ENCODE assay signal across 14 mouse cellular contexts in the genomic region with DNA sequence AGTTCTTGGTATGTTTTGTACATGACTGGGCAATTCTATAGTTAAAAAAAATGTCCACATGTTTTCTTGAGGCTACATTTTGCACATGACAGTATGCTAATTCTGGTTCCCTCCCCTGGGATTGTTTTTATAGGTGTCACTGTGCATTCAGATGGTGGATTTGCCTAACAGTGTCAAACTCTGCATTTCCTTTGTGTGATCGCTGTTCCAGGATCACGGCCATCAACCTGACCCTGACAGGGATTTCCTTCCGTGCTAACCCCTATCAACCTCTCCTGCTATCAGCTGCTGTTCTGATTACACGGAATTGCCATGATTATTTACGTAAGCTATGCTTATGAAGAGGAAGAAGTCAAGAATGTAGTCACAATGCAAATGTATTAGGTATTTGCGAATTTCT.
"Had no signal": no experiment of that assay in that cellular context is flagged by ENCODE, and none has a peak within 500 bp of the region (broad histone marks: within the 10 kb centered on the region; RNA-seq: fewer than 3 reads in every experiment).

No protein-coding gene starts in this region.

- H3K27ac ChIP-seq: liver, embryonic 15.5 days; lung, embryonic 15.5 days; midbrain, embryonic 10.5 days; midbrain, embryonic 12.5 days; midbrain, embryonic 15.5 days; neural tube, embryonic 12.5 days; stomach, embryonic 15.5 days had no signal

- H3K9ac ChIP-seq: liver, embryonic 15.5 days; liver, postnatal 0 days; lung, embryonic 15.5 days; midbrain, embryonic 12.5 days; midbrain, embryonic 15.5 days; neural tube, embryonic 12.5 days; stomach, embryonic 15.5 days had no signal

- H3K36me3 ChIP-seq: liver, embryonic 15.5 days; lung, embryonic 15.5 days; midbrain, embryonic 10.5 days; midbrain, embryonic 12.5 days; midbrain, embryonic 15.5 days; neural tube, embryonic 12.5 days; stomach, embryonic 15.5 days had no signal

- H3K4me3 ChIP-seq: liver, embryonic 15.5 days; lung, embryonic 15.5 days; midbrain, embryonic 10.5 days; midbrain, embryonic 12.5 days; midbrain, embryonic 15.5 days; neural tube, embryonic 12.5 days; stomach, embryonic 15.5 days had no signal

- DNase-seq: liver, postnatal 0 days; lung, postnatal 14 days; lung, postnatal 4 days; right cerebral cortex, postnatal 14 days; thymus, adult 18-20 months; thymus, postnatal 14 days; thymus, postnatal 36 days had no signal

- H3K9me3 ChIP-seq: liver, embryonic 15.5 days; lung, embryonic 15.5 days; midbrain, embryonic 12.5 days; midbrain, embryonic 15.5 days; neural tube, embryonic 12.5 days; stomach, embryonic 15.5 days had no signal

- H3K4me1 ChIP-seq: liver, embryonic 15.5 days; lung, embryonic 15.5 days; midbrain, embryonic 10.5 days; midbrain, embryonic 12.5 days; midbrain, embryonic 15.5 days; neural tube, embryonic 12.5 days; stomach, embryonic 15.5 days had no signal
